Mouse (Mus musculus): Measurements from ENCODE around the gene Zfp691.

Gene Zfp691

GRCm38 (mm10) chr4:119120095-119120494, 53.9 kb downstream of the Zfp691 start:
- DNase-seq: no peak
